Mouse (Mus musculus): Measurements from ENCODE around the gene Psmb3. TPM values are rescaled to one million over a fixed set of nuclear protein-coding genes. Genes with fewer than 3 reads are reported as not detected.
"Not testable (repeated sequence)": the region's sequence is repeated elsewhere in the genome, so short reads cannot be mapped to it uniquely, and the experiment has no call there.

Psmb3 gene
- total and polyA plus RNA-seq, 3 experiments: 135 to 273 (median 139) TPM

GRCm38 (mm10) chr11:97733689-97734088 is 30.5 kb downstream of the Psmb3 start:
- Histone ChIP-seq H3K4me3 (no peak overlapping the region), H3K36me3 (ENCODE audit: control insufficient read depth, insufficient read depth, low read length) (no peaks in the 10 kb centered on the region), H3K4me1 (ENCODE audit: control insufficient read depth, insufficient read depth, low read length) (no peaks in the 10 kb centered on the region; the same call in 1 of the 2 replicates), H3K9ac (ENCODE audit: low read depth, low read length) (no peak overlapping the region), H3K27ac (no peak overlapping the region), H3K27me3 (ENCODE audit: control insufficient read depth, insufficient read depth, low read length) (no peaks in the 10 kb centered on the region), H3K79me2 (replicated peaks; ENCODE audit: control insufficient read depth, insufficient read depth, low read length) (no peaks in the 10 kb centered on the region)
- intact Hi-C loops (cut with DNase I): no loop called here
- TF ChIP-seq POLR2A (IDR thresholded peaks at IDR 0.05; ENCODE audit: insufficient read depth, low read depth, low read length) (no peak), EP300 (IDR thresholded peaks at IDR 0.05; ENCODE audit: insufficient read depth, low read depth, low read length) (no peak)
- DNase-seq: no peak
- WGBS: 52% methylated on average over 10 of the region's 10 CpGs

GRCm38 (mm10) chr11:97734810-97735209 is 31.6 kb downstream of the Psmb3 start:
- H3K4me1 ChIP-seq (ENCODE audit: control insufficient read depth, insufficient read depth, low read length); DNase-seq; H3K4me3 ChIP-seq; H3K36me3 ChIP-seq (ENCODE audit: control insufficient read depth, insufficient read depth, low read length); H3K27me3 ChIP-seq (ENCODE audit: control insufficient read depth, insufficient read depth, low read length); intact Hi-C loops (cut with DNase I); H3K9ac ChIP-seq (ENCODE audit: low read depth, low read length); H3K79me2 ChIP-seq (replicated peaks; ENCODE audit: control insufficient read depth, insufficient read depth, low read length); H3K27ac ChIP-seq: not testable (repeated sequence)
- WGBS: 79% methylated on average over 5 of the region's 5 CpGs

- no peak overlapping the region for H3K9ac ChIP-seq (ENCODE audit: low read depth, low read length)
- no peak overlapping the region for H3K27ac ChIP-seq
- intact Hi-C loops (cut with DNase I): no loop called here
- no peaks in the 10 kb centered on the region for H3K27me3 ChIP-seq (ENCODE audit: control insufficient read depth, insufficient read depth, low read length)
- H3K4me3 ChIP-seq: no peak overlapping the region
- 81% methylated on average over 5 of the region's 5 CpGs for WGBS
- H3K36me3 ChIP-seq (ENCODE audit: control insufficient read depth, insufficient read depth, low read length): no peaks in the 10 kb centered on the region
- no peaks in the 10 kb centered on the region for H3K79me2 ChIP-seq (replicated peaks; ENCODE audit: control insufficient read depth, insufficient read depth, low read length)
- TF ChIP-seq POLR2A (IDR thresholded peaks at IDR 0.05; ENCODE audit: insufficient read depth, low read depth, low read length) (no peak), CTCF (IDR thresholded peaks at IDR 0.05) (no peak), EP300 (IDR thresholded peaks at IDR 0.05; ENCODE audit: insufficient read depth, low read depth, low read length) (no peak)
- H3K4me1 ChIP-seq (ENCODE audit: control insufficient read depth, insufficient read depth, low read length): peaks cover 3% of the 10 kb centered on the region
- DNase-seq: no peak
Observed at GRCm38 (mm10) chr11:97736645-97737044, 33.4 kb downstream of the Psmb3 start.

- H3K79me2 ChIP-seq (replicated peaks; ENCODE audit: control insufficient read depth, insufficient read depth, low read length): peaks cover 3% of the 10 kb centered on the region; the same call in 1 of the 2 replicates
Observed at GRCm38 (mm10) chr11:97737600-97737999, 34.4 kb downstream of the Psmb3 start.

GRCm38 (mm10) chr11:97738703-97739102 is 35.5 kb downstream of the Psmb3 start:
- H3K27ac ChIP-seq: no peak overlapping the region
- WGBS: 66% methylated on average over 6 of the region's 6 CpGs
- intact Hi-C loops (cut with DNase I): no loop called here

More at GRCm38 (mm10) chr11:97737600-97737999, 34.4 kb downstream of the Psmb3 start:
- WGBS: 65% methylated on average over 4 of the region's 4 CpGs
- H3K4me1 ChIP-seq (ENCODE audit: control insufficient read depth, insufficient read depth, low read length): peaks cover 3% of the 10 kb centered on the region
- intact Hi-C loops (cut with DNase I): no loop called here
- H3K9ac ChIP-seq (ENCODE audit: low read depth, low read length): no peak overlapping the region
- TF ChIP-seq EP300 (IDR thresholded peaks at IDR 0.05; ENCODE audit: insufficient read depth, low read depth, low read length) (no peak), CTCF (IDR thresholded peaks at IDR 0.05) (no peak), POLR2A (IDR thresholded peaks at IDR 0.05; ENCODE audit: insufficient read depth, low read depth, low read length) (no peak)
- DNase-seq: no peak
- no peak overlapping the region for H3K27ac ChIP-seq
- H3K27me3 ChIP-seq (ENCODE audit: control insufficient read depth, insufficient read depth, low read length): no peaks in the 10 kb centered on the region
- H3K4me3 ChIP-seq: no peak overlapping the region
- H3K36me3 ChIP-seq (ENCODE audit: control insufficient read depth, insufficient read depth, low read length): no peaks in the 10 kb centered on the region

GRCm38 (mm10) chr11:97739155-97739554 is 36.0 kb downstream of the Psmb3 start:
- intact Hi-C loops (cut with DNase I): no loop called here
- H3K9ac ChIP-seq (ENCODE audit: low read depth, low read length): no peak overlapping the region
- H3K27me3 ChIP-seq (ENCODE audit: control insufficient read depth, insufficient read depth, low read length): no peaks in the 10 kb centered on the region
- no peak overlapping the region for H3K27ac ChIP-seq
- peaks cover 3% of the 10 kb centered on the region; the same call in 1 of the 2 replicates for H3K79me2 ChIP-seq (replicated peaks; ENCODE audit: control insufficient read depth, insufficient read depth, low read length)
- DNase-seq: no peak
- H3K4me1 ChIP-seq (ENCODE audit: control insufficient read depth, insufficient read depth, low read length): peaks cover 6% of the 10 kb centered on the region
- 91% methylated on average over 3 of the region's 3 CpGs for WGBS
- no peaks in the 10 kb centered on the region for H3K36me3 ChIP-seq (ENCODE audit: control insufficient read depth, insufficient read depth, low read length)
- H3K4me3 ChIP-seq: no peak overlapping the region
- TF ChIP-seq EP300 (IDR thresholded peaks at IDR 0.05; ENCODE audit: insufficient read depth, low read depth, low read length) (no peak), POLR2A (IDR thresholded peaks at IDR 0.05; ENCODE audit: insufficient read depth, low read depth, low read length) (no peak), CTCF (IDR thresholded peaks at IDR 0.05) (no peak)

More at GRCm38 (mm10) chr11:97738703-97739102, 35.5 kb downstream of the Psmb3 start:
- peak; percentile 60 for TF ChIP-seq CTCF (IDR thresholded peaks at IDR 0.05)
- TF ChIP-seq POLR2A (IDR thresholded peaks at IDR 0.05; ENCODE audit: insufficient read depth, low read depth, low read length): no peak
- no peaks in the 10 kb centered on the region for H3K27me3 ChIP-seq (ENCODE audit: control insufficient read depth, insufficient read depth, low read length)
- no peaks in the 10 kb centered on the region for H3K36me3 ChIP-seq (ENCODE audit: control insufficient read depth, insufficient read depth, low read length)
- peaks cover 3% of the 10 kb centered on the region; the same call in 1 of the 2 replicates for H3K79me2 ChIP-seq (replicated peaks; ENCODE audit: control insufficient read depth, insufficient read depth, low read length)
- no peak overlapping the region for H3K4me3 ChIP-seq
- no peak for DNase-seq
- H3K4me1 ChIP-seq (ENCODE audit: control insufficient read depth, insufficient read depth, low read length): peaks cover 6% of the 10 kb centered on the region
- no peak overlapping the region for H3K9ac ChIP-seq (ENCODE audit: low read depth, low read length)
